Comparison of ENCODE assay signal across 38 mouse cellular contexts in genomic region chr15:98546843-98547242, GRCm38 (mm10). TPM values are rescaled to one million over a fixed set of nuclear protein-coding genes. Genes with fewer than 3 reads are reported as not detected.
"Had no signal": no experiment of that assay in that cellular context is flagged by ENCODE, and none has a peak within 500 bp of the region (broad histone marks: within the 10 kb centered on the region; RNA-seq: fewer than 3 reads in every experiment).

No protein-coding gene starts in this region.

- H3K4me1 ChIP-seq: heart, embryonic 10.5 days; heart, embryonic 12.5 days; hindbrain, embryonic 10.5 days; hindbrain, embryonic 12.5 days; intestine, embryonic 15.5 days; limb, embryonic 10.5 days; limb, embryonic 12.5 days had no signal

- H3K4me3 ChIP-seq: heart, embryonic 10.5 days; heart, embryonic 12.5 days; hindbrain, embryonic 10.5 days; hindbrain, embryonic 12.5 days; intestine, embryonic 15.5 days; layer of hippocampus, adult 2 months; left cerebral cortex, adult 2 months; limb, embryonic 10.5 days; limb, embryonic 12.5 days; liver, embryonic 13.5 days had no signal

- H3K9me3 ChIP-seq: heart, embryonic 10.5 days; heart, embryonic 12.5 days; hindbrain, embryonic 10.5 days; hindbrain, embryonic 12.5 days; intestine, embryonic 15.5 days; limb, embryonic 10.5 days; limb, embryonic 12.5 days; liver, embryonic 13.5 days had no signal

- H3K27me3 ChIP-seq: heart, embryonic 12.5 days; hindbrain, embryonic 12.5 days; intestine, embryonic 15.5 days; limb, embryonic 12.5 days; liver, embryonic 13.5 days had no signal

- H3K9ac ChIP-seq: heart, embryonic 12.5 days; hindbrain, embryonic 12.5 days; hindbrain, embryonic 14.5 days; intestine, embryonic 15.5 days; limb, embryonic 12.5 days; liver, embryonic 13.5 days had no signal

- H3K27ac ChIP-seq: heart, embryonic 10.5 days; hindbrain, embryonic 10.5 days; hindbrain, embryonic 12.5 days; hindbrain, embryonic 14.5 days; intestine, embryonic 15.5 days; layer of hippocampus, adult 2 months; left cerebral cortex, adult 2 months; limb, embryonic 10.5 days; limb, embryonic 12.5 days; liver, embryonic 13.5 days had no signal

- DNase-seq: gastrocnemius, postnatal 14 days; heart, postnatal 10 days; heart, postnatal 4 days; kidney, adult 18-20 months; kidney, adult 8-10 months; kidney, postnatal 10 days; kidney, postnatal 25 days; kidney, postnatal 4 days; liver; liver, embryonic 13.5 days had no signal

RNA-seq across cellular contexts. Expression of gene 4930415O20Rik, which starts 24.0 kb away (rescaled TPM):
- total RNA-seq: granulocyte monocyte progenitor cell, adult 5-6 weeks; heart, postnatal 4 days; layer of hippocampus, adult 2 months; layer of hippocampus, postnatal 10 days; left cerebral cortex, adult 2 months; left cerebral cortex, postnatal 14 days; left cerebral cortex, postnatal 36 days had no signal
- polyA plus RNA-seq: heart, embryonic 12.5 days; hindbrain, embryonic 10.5 days; hindbrain, embryonic 14.5 days; inflammation-experienced regulatory T-cells, adult 6 months; intestine, embryonic 15.5 days; intestine, postnatal 0 days; liver, embryonic 13.5 days had no signal

RNA-seq across cellular contexts. Expression of gene Olfr279, which starts 54.6 kb away (rescaled TPM):
- total RNA-seq: gastrocnemius, adult 18-20 months; gastrocnemius, adult 8-10 months; gastrocnemius, postnatal 14 days; gastrocnemius, postnatal 4 days; granulocyte monocyte progenitor cell, adult 5-6 weeks; heart, adult 8-10 months; heart, postnatal 10 days; heart, postnatal 25 days; heart, postnatal 4 days; layer of hippocampus, adult 2 months; layer of hippocampus, postnatal 10 days; left cerebral cortex, adult 2 months; left cerebral cortex, postnatal 36 days had no signal
- polyA plus RNA-seq: heart, embryonic 10.5 days; heart, embryonic 12.5 days; heart, embryonic 14.5 days; heart, embryonic 16.5 days; hindbrain, embryonic 10.5 days; hindbrain, embryonic 12.5 days; hindbrain, embryonic 14.5 days; hindbrain, embryonic 16.5 days; intestine, embryonic 15.5 days; intestine, postnatal 0 days; kidney, embryonic 14.5 days; kidney, embryonic 16.5 days; limb, embryonic 10.5 days; limb, embryonic 12.5 days; limb, embryonic 14.5 days; liver, embryonic 11.5 days; liver, embryonic 13.5 days had no signal
